7 mouse cellular contexts compared by ENCODE assay signal in the genomic region with DNA sequence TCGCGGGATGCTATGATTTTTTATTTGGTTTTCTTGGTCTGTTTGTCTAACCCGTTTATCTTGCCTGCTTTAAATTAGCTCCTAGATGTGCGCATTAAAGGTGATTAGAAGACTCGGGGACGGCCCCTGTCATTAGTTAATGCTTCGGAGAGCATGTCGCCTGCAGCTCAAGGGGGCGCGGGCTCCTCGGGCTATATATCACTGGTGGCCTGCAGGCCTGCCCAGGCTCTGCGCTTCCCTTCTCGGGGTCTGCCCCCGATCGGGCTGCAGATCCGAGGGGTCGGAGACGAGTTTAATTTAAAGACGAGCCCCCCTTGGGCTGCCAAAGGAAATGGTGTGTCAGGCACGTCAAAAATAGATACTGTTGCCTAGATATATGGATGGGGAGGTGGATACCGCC.
DNase-seq lines count a peak whose midpoint lies in the region; ATAC-seq and TF ChIP-seq lines count a peak whose summit lies in the region.

No protein-coding gene starts in this region.

- H3K27me3 ChIP-seq in lung, embryonic 16.5 days (ENCODE audit: control insufficient read depth, insufficient read depth, low read depth, low read length), result peaks cover 8% of the 10 kb centered on the region
- peaks cover 30% of the 10 kb centered on the region for H3K27me3 ChIP-seq in forebrain, embryonic 14.5 days (replicated peaks; ENCODE audit: control insufficient read depth, insufficient read depth, low read length)
- peaks cover 28% of the 10 kb centered on the region for H3K27me3 ChIP-seq in limb, embryonic 14.5 days (ENCODE audit: control insufficient read depth, insufficient read depth, low read length)
- peaks cover 22% of the 10 kb centered on the region for H3K27me3 ChIP-seq in stomach, embryonic 16.5 days (ENCODE audit: control insufficient read depth, insufficient read depth, low read length)

- no peak for TF ChIP-seq POLR2A in limb, embryonic 14.5 days (IDR thresholded peaks at IDR 0.05; ENCODE audit: borderline replicate concordance, extremely low read depth, insufficient read depth, insufficient read length)

- WGBS in lung, embryonic 16.5 days, result 2% methylated on average over 21 of the region's 21 CpGs
- WGBS in forebrain, embryonic 14.5 days, result 0% methylated on average over 21 of the region's 21 CpGs
- WGBS in limb, embryonic 14.5 days, result 1% methylated on average over 21 of the region's 21 CpGs
- 1% methylated on average over 21 of the region's 21 CpGs for WGBS in stomach, embryonic 16.5 days

- peak; percentile 13; the same call in 1 of the 2 replicates for ATAC-seq in lung, embryonic 16.5 days (ENCODE audit: low read depth)
- ATAC-seq in forebrain, embryonic 14.5 days, result no peak
- ATAC-seq in limb, embryonic 14.5 days (ENCODE audit: low FRiP score, low read depth), result no peak
- no peak for ATAC-seq in stomach, embryonic 16.5 days (ENCODE audit: insufficient read depth, low FRiP score)

- peak overlapping the region; percentile 46 for H3K4me2 ChIP-seq in lung, embryonic 16.5 days (ENCODE audit: low read depth, low read length)
- peak overlapping the region; percentile 16 for H3K4me2 ChIP-seq in forebrain, embryonic 14.5 days (ENCODE audit: low read length)
- peak overlapping the region; percentile 45 for H3K4me2 ChIP-seq in limb, embryonic 14.5 days (replicated peaks; ENCODE audit: low read depth, low read length, severe bottlenecking)
- H3K4me2 ChIP-seq in stomach, embryonic 16.5 days (ENCODE audit: low read depth, low read length), result peak overlapping the region; percentile 32; the same call in 1 of the 2 replicates

- no peaks in the 10 kb centered on the region for H3K36me3 ChIP-seq in lung, embryonic 16.5 days (ENCODE audit: control insufficient read depth, insufficient read depth, low read length)
- H3K36me3 ChIP-seq in forebrain, embryonic 14.5 days (ENCODE audit: control insufficient read depth, insufficient read depth, low read length), result no peaks in the 10 kb centered on the region
- no peaks in the 10 kb centered on the region for H3K36me3 ChIP-seq in limb, embryonic 14.5 days (ENCODE audit: control insufficient read depth, insufficient read depth, low read length)
- no peaks in the 10 kb centered on the region for H3K36me3 ChIP-seq in stomach, embryonic 16.5 days (ENCODE audit: control insufficient read depth, insufficient read depth, low read length)

- 0 out of 2 replicates have a peak, but pooled peaks cover 3% of the 10 kb centered on the region for H3K4me1 ChIP-seq in lung, embryonic 16.5 days (replicated peaks; ENCODE audit: control insufficient read depth, insufficient read depth, low read length)
- no peaks in the 10 kb centered on the region for H3K4me1 ChIP-seq in forebrain, embryonic 14.5 days (ENCODE audit: control insufficient read depth, insufficient read depth, low read length)
- peaks cover 8% of the 10 kb centered on the region for H3K4me1 ChIP-seq in limb, embryonic 14.5 days (ENCODE audit: control insufficient read depth, insufficient read depth, low read length)
- H3K4me1 ChIP-seq in stomach, embryonic 16.5 days (ENCODE audit: control insufficient read depth, insufficient read depth, low read length), result peaks cover 2% of the 10 kb centered on the region; the same call in 1 of the 2 replicates

- no peak for DNase-seq in lung, adult 18-20 months
- peak; percentile 3 for DNase-seq in forebrain, embryonic 14.5 days (ENCODE audit: low spot score)
- no peak for DNase-seq in limb, embryonic 14.5 days (ENCODE audit: low spot score)
- no peak for DNase-seq in cerebellum, adult 9-11 months
- DNase-seq in layer of hippocampus, postnatal 10 days (ENCODE audit: low spot score in 2 of 2), result no peak

- H3K9ac ChIP-seq in lung, embryonic 16.5 days (ENCODE audit: low read length), result peak overlapping the region; percentile 33; the same call in 1 of the 2 replicates
- no peak overlapping the region for H3K9ac ChIP-seq in forebrain, embryonic 14.5 days (ENCODE audit: low read length)
- H3K9ac ChIP-seq in limb, embryonic 14.5 days (ENCODE audit: low read depth, low read length, severe bottlenecking), result no peak overlapping the region
- no peak overlapping the region for H3K9ac ChIP-seq in stomach, embryonic 16.5 days (ENCODE audit: low read length)

- H3K27ac ChIP-seq in lung, embryonic 16.5 days (ENCODE audit: low read length), result peak overlapping the region; percentile 33
- no peak overlapping the region for H3K27ac ChIP-seq in forebrain, embryonic 14.5 days (ENCODE audit: low read depth, low read length)
- no peak overlapping the region for H3K27ac ChIP-seq in limb, embryonic 14.5 days (replicated peaks; ENCODE audit: low read depth, low read length)
- H3K27ac ChIP-seq in stomach, embryonic 16.5 days (ENCODE audit: low read length), result no peak overlapping the region

- peak overlapping the region; percentile 13; the same call in 1 of the 2 replicates for H3K4me3 ChIP-seq in lung, embryonic 16.5 days (ENCODE audit: low read length)
- H3K4me3 ChIP-seq in forebrain, embryonic 14.5 days (ENCODE audit: low read depth, low read length), result no peak overlapping the region
- peak overlapping the region; percentile 22 for H3K4me3 ChIP-seq in limb, embryonic 14.5 days (replicated peaks; ENCODE audit: low read length)
- no peak overlapping the region; the same call in 1 of the 2 replicates for H3K4me3 ChIP-seq in stomach, embryonic 16.5 days (replicated peaks; ENCODE audit: low read length)

- H3K9me3 ChIP-seq in lung, embryonic 16.5 days (ENCODE audit: control insufficient read depth, low read length), result no peaks in the 10 kb centered on the region
- H3K9me3 ChIP-seq in forebrain, embryonic 14.5 days (replicated peaks; ENCODE audit: control insufficient read depth, low read length), result no peaks in the 10 kb centered on the region
- H3K9me3 ChIP-seq in limb, embryonic 14.5 days (ENCODE audit: control insufficient read depth, low read length), result no peaks in the 10 kb centered on the region; the same call in 1 of the 2 replicates
- no peaks in the 10 kb centered on the region for H3K9me3 ChIP-seq in stomach, embryonic 16.5 days (replicated peaks; ENCODE audit: control insufficient read depth, low read length)

Comparison
In these comparisons a context has a peak if more than half of its experiments do, and no peak if none do; other contexts are left out.
1. H3K4me3 ChIP-seq: peak in lung, embryonic 16.5 days (single experiment) and limb, embryonic 14.5 days (single experiment); none in forebrain, embryonic 14.5 days (single experiment) and stomach, embryonic 16.5 days (single experiment).
2. Peak in every context shown above with its lines, with median percentiles within 50 percentile points of each other: H3K4me2 ChIP-seq.